Mouse (Mus musculus): ENCODE results near the gene Rnf34.

The Rnf34 gene

DNA sequence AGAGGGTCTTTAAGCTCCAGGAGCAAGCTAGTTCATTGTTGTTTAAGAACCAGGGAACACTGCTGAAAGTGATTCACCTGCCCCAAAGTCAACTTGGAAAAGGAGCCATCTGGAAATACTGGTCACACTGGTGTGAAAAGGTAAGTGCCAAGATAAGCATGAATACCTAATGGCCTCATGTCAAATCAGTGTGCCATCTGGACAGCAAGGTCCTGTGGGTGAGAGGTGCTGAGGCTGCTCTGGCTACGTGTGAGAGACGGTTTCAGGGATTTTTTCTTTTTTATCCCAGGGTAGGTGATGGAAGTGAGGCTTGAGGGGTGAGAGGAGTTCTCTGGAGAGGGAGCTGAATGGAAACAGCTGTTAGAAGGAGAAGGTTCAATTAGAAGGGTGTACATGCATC lies 23.7 kb downstream of the Rnf34 start:
- no peak for DNase-seq (ENCODE audit: low spot score)

- DNase-seq (ENCODE audit: low spot score): no peak
Observed at GRCm38 (mm10) chr5:122874359-122874758, 24.5 kb downstream of the Rnf34 start.

DNA sequence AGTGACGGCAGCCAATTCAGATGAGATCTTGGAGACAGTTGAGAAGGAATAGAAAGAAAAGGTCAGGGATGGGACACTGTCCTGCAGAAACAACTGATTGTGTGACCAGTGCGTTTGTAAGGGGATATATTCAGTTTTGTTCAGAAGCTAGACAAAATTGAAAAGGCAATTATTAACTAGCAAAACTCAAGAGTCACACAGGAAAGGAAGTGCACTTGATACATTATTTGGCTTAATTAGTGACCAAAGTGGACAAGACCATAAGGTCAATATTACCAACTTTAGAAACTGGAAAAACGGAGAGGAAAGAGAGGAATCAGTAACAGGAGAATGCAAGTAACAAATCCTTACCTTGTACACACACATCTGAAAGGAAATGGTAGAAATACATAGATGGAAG lies 26.8 kb downstream of the Rnf34 start:
- no peak for DNase-seq (ENCODE audit: low spot score)

DNA sequence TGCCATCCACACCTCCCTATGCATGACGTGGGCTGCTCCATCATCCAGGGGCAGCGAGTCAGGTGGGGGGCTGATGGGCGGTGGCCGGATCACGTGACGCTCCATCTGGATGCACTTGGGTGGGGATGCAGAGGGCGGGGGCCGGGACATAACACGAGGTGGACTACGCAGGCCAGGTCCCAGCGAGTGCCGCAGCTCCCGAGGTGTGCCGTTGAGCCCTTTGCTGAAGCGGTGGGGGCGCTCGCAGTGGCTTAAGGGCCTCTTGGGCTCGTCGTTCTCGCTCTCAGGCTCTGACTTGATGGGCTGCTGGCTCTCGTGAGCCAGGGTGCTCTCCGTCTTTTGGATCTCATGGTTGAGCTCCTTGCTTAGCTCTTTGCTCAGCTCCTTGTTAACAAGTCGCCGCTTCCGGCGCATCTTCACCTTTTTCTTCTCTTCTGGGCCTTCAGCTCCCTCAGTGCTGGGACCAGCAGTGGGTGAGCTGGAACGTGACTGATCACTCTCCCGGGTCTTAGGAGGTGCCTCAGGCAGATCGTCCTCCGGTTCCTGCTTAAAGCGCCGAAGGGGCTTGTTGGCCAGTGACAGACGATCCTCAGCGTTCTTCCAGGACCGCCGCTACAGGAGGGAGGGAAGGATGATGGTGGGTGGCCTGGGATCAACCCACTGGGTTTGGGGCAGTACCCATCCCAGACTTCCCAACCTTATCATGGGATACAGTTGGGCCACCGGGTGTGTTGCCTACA lies 30.6 kb downstream of the Rnf34 start:
- no peak for DNase-seq (ENCODE audit: low spot score)

- DNase-seq (ENCODE audit: low spot score): peak; percentile 67
Observed at GRCm38 (mm10) chr5:122881313-122881712, 31.5 kb downstream of the Rnf34 start.

- no peak for DNase-seq (ENCODE audit: low spot score)
Observed at GRCm38 (mm10) chr5:122882256-122883050, 32.6 kb downstream of the Rnf34 start.

- no peak for DNase-seq (ENCODE audit: low spot score)
Observed at GRCm38 (mm10) chr5:122883237-122883636, 33.4 kb downstream of the Rnf34 start.

DNA sequence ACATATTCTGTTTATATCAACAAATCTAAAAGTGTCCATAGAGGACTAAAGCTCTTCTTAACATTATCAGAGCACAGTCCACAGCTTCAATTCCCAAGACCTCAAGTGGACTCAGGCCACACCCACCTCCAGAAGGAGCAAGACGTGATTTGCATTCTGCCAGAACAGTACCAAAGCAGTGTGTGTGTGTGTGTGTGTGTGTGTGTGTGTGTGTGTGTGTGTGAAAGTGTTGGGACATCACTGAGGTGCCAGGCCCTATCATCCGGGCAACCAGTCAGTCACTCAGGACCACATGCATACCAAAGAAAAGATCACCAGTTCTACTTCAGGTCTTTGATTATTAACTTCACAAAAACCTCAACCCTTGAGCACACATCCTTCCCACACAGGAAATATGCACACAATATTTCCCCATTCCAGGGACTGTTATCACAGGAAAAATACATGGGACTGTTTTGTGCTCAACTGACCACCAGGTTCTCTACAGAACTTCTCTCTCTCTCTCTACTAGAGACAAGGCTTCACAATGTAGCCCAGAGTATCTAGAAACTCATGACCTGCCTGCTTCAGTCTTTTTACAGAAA lies 33.9 kb downstream of the Rnf34 start:
- DNase-seq (ENCODE audit: low spot score): no peak

- no peak for DNase-seq (ENCODE audit: low spot score)
Observed at GRCm38 (mm10) chr5:122884594-122885348, 34.9 kb downstream of the Rnf34 start.

DNA sequence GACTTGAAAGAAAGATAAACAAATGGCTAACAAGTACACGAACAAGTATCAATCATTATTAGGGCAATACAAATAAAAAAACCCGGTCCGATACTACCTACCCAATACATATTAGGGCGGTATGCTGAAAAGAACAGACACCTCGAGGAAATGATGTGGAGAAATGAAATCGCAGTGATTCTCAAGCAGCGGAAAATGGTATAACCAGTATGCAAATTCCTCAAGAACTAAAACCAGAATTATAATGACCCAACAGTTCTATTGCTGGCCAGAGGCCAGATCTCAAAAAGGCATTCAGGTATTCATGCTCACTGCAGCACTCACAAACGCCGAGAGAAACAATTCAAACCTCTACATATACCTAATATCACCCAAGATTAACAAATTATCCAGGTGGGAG lies 37.2 kb downstream of the Rnf34 start:
- DNase-seq (ENCODE audit: low spot score): no peak

DNA sequence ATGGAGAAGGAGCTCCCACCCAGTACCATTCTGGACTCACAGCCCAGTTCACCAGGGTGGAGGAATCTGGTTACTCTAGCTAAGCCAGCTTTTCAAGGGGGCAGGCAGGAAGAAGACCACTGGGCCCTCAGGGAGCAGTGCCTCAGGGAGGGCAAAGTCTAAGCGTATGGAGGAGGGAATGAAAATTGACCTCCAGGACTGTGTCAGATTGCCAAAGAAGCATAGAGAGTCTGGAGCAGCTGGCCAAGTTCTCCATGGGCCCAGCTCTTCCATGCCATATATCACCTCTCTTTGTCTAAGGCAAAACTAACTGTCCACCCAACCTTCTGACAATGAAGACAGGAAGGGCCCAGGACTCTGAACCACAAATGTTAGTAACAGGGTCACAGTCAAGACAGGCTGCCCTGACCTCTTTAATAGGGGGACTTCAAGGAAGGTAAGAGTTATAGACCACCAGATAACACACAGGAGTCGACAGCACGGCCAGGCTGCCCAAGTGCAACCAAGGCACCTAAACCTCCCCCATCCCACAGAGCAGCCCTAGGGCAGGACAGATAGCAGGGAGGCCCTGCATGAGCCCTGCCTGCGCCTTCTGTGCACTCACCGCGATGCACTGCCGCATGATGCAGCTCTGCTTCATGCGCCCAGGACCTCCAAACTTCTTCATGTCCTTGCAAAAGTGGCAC lies 38.2 kb downstream of the Rnf34 start:
- no peak for DNase-seq (ENCODE audit: low spot score)

DNA sequence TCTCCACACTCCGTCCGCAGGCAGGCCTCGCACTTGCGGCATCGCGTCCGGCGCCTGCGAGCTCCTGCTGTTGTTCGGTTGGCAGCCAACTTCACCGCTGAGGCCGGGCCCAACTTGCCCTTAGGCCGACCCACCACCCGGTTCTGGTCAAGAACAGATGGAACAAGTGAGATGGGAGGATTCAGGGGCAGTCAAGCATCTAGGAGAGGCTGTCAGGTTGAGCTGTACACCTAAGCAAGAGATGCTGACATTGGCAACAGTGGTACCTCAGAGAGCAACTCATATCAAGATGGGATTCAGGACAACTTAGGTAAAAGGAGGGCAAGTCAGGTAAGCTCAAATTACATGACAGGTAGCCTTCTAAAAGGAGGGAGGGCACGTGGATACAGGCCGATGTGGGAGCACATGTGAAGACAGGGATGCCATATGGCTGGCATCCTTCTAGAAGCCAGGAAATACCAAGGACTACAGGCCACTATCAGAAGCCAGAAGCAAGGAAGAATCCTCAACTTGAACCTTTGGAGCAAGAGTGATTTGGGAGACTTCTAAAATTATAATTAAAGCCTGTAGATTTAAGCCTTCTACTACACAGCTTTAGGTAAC lies 38.9 kb downstream of the Rnf34 start:
- DNase-seq (ENCODE audit: low spot score): no peak

DNA sequence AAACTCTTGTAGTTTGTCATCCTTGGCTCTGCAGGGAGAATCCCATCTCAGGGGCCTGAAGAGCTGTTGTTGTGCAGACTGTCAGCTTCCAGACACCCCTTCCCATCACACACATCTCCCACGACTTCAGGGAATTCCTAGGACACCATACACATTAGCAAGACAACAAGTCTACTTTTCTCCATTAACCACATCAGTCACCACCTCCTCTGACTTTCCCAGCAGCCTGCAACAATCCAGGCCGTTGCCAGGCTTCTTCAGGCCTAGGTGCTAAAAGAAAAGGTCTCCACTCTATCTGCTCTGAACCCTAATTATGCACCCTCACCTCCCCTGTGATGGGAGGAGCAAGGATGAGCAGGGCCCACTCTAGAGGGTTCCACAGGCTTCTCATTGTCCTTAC lies 40.5 kb downstream of the Rnf34 start:
- DNase-seq (ENCODE audit: low spot score): no peak

DNA sequence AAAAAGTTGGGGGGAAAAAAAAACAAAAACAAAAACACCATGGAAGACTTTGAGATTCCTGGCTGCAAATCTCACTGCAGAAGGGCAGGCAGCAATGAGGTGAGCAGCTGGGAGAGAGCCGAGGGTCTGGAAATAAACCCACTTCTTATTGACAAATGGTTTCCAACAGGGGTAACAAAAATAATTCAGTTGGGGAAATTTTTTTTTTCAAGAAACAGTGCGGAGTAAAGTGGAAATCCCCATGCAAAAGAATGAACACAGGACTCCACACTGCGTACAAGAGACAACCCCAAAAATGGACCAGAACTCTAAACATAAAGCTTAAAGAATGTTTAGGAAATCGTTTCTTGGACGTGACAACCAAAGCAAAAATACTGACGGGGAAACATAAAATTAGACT lies 43.4 kb downstream of the Rnf34 start:
- no peak for DNase-seq (ENCODE audit: low spot score)

- DNase-seq (ENCODE audit: low spot score): peak; percentile 23
Observed at GRCm38 (mm10) chr5:122894007-122894637, 44.3 kb downstream of the Rnf34 start.

DNA sequence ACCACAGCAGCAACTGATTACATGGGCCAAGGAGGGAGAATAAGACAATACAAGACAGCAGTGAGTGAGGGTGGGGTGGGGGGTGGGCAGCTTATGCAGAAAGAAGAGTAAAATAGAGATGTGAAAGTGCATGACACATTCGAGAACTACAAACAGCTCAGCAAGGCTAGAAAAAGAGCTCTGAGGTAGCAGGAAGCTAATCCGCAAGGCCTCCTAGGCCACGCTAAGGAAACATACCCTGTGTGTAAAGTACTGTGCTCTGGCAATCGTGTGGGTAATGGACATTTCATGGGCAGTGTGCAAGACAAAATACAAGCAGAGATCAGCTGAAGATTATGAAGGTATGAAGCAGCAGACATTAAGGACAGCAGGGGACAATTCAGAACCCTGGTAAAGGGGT lies 45.0 kb downstream of the Rnf34 start:
- DNase-seq (ENCODE audit: low spot score): no peak

GRCm38 (mm10) chr5:122898153-122898552 lies 48.3 kb downstream of the Rnf34 start:
- DNase-seq (ENCODE audit: low spot score): no peak

GRCm38 (mm10) chr5:122898963-122899776 lies 49.3 kb downstream of the Rnf34 start:
- DNase-seq (ENCODE audit: low spot score): peak; percentile 35

GRCm38 (mm10) chr5:122899777-122900557 lies 50.1 kb downstream of the Rnf34 start:
- peak; percentile 91 for DNase-seq (ENCODE audit: low spot score)

Measured in ovary, postnatal 36 days (tissue).